Mouse (Mus musculus) kidney, adult 2 months (tissue): Measurements from ENCODE around the gene Olfr622. TPM values are rescaled to one million over a fixed set of nuclear protein-coding genes. Genes with fewer than 3 reads are reported as not detected.

Source experiments
- DNase-seq: peaks from one replicate; pipeline ENCODE4 v3.0.0; 2021
- H3K27ac ChIP-seq: fragments of 200-500 bp; 2 replicates; pipeline ENCODE4 v1.5.1; 2012; ENCODE audit warnings: low read depth, low read length, control low read depth, inconsistent platforms; ENCODE audit not compliant: insufficient read depth
- H3K27me3 ChIP-seq: fragments of 200-500 bp; replicated peaks from 2 replicates; pipeline ENCODE4 v1.6.1; 2012; ENCODE audit warnings: mild to moderate bottlenecking, moderate library complexity, low read length, inconsistent platforms; ENCODE audit not compliant: control insufficient read depth, insufficient read depth
- H3K36me3 ChIP-seq: fragments of 200-500 bp; 2 replicates; pipeline ENCODE4 v1.6.1; 2012; ENCODE audit warnings: mild to moderate bottlenecking, moderate library complexity, low read length, inconsistent platforms; ENCODE audit not compliant: control insufficient read depth, insufficient read depth
- H3K4me1 ChIP-seq: fragments of 200-500 bp; 2 replicates; pipeline ENCODE4 v1.6.1; 2011; ENCODE audit warnings: low read length; ENCODE audit not compliant: control insufficient read depth, insufficient read depth
- H3K4me3 ChIP-seq: fragments of 200-500 bp; 2 replicates; pipeline ENCODE4 v1.5.1; 2011; ENCODE audit warnings: mild to moderate bottlenecking, low read depth, low read length, control low read depth; ENCODE audit not compliant: insufficient read depth
- CTCF ChIP-seq: fragments of 200-500 bp; conservative IDR thresholded peaks from 2 replicates; pipeline ENCODE4 v1.5.1; 2011; ENCODE audit warnings: low read depth, mild to moderate bottlenecking, control low read depth, low read length, moderate library complexity, mixed read lengths; ENCODE audit not compliant: insufficient read depth, insufficient read length
- POLR2A ChIP-seq: fragments of 200-500 bp; IDR thresholded peaks from one replicate; pipeline ENCODE4 v1.6.1; 2011; ENCODE audit warnings: low read depth, low read length, control low read depth
- WGBS: fragments of 180-500 bp; shearing (Covaris S2); methylation state at CpG from one replicate; pipeline ENCODE4 v1.1.7; 2018; 5-methylcytosine and 5-hydroxymethylcytosine counted together
- polyA plus RNA-seq: library from polyadenylated mRNA; depleted of rRNA; stranded (reverse); fragments of >200 nt; gene quantifications from 2 replicates; pipeline ENCODE4 v1.2.3, GENCODE M21; 2012; rRNA removed

Olfr622 gene
- polyA plus RNA-seq, 1 experiment = not detected

DNA sequence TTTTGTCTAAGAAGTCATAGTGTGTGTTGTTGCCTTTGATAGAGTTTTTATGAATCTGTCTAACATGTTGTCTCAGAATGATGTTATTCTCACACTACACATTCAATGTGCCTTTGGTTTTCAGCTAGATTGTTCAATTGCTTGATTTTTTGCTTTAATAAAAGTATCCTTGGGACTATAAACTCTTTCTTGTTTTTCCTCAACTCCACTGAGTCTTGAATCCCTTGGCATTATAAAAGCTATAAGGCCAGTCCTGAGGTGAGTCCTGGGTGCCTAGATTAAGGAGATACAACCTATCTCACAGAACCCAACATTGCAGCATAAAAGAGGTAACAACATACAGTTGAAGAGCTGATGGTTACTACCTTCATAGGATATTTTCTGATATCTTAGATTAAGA lies 42.2 kb downstream of the Olfr622 start, which contains the start of gene Olfr619:
Olfr619 (plus strand) TSS at position 301 of the 400 bp plus-strand sequence.
- no peaks in the 10 kb centered on the region for H3K4me1 ChIP-seq
- H3K27ac ChIP-seq = no peak within 1 kb of the TSS
- no peak within 1 kb of the TSS for H3K4me3 ChIP-seq
- no peaks in the 10 kb centered on the region for H3K36me3 ChIP-seq
- no peaks in the 10 kb centered on the region for H3K27me3 ChIP-seq
- TF ChIP-seq POLR2A (no peak), CTCF (no peak)
- no peak for DNase-seq

DNA sequence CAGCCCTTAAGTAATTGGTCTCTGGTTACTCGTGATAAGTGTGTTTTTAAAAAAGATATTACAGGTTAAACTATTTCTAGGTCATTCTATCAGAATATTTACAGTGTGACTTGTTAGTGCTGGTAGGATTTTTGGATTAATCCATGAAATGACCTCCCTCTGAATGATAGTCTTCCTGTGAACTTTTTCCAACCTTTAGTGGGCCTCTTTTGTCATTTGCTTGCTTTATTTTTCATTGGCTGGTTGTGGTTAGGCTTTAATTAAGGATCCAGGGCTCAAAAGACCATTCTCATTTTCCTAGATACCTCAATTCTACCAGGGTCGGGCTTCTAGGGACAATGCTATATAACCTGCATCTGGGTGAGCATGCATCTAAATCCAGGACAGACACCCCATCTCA lies 52.7 kb downstream of the Olfr622 start, which contains the start of gene Olfr618:
Olfr618 (plus strand) TSS at position 301 of the 400 bp plus-strand sequence.
- no peak within 1 kb of the TSS for H3K27ac ChIP-seq
- WGBS = 44% methylated on average over 2 of the region's 2 CpGs
- no peaks in the 10 kb centered on the region for H3K4me1 ChIP-seq
- H3K36me3 ChIP-seq = no peaks in the 10 kb centered on the region
- H3K27me3 ChIP-seq = no peaks in the 10 kb centered on the region
- TF ChIP-seq CTCF (no peak), POLR2A (no peak)
- DNase-seq = no peak
- no peak within 1 kb of the TSS for H3K4me3 ChIP-seq

Other genes with a start within 250 kb of the Olfr622 start
- not detected in 2 replicates for gene Usp17lc, start 227.6 kb downstream of the Olfr622 start, polyA plus RNA-seq
- not detected in 2 replicates for gene Olfr605, start 197.3 kb downstream of the Olfr622 start, polyA plus RNA-seq
- not detected in 2 replicates for gene Olfr606, start 193.7 kb downstream of the Olfr622 start, polyA plus RNA-seq
- not detected in 2 replicates for gene Olfr607, start 178.6 kb downstream of the Olfr622 start, polyA plus RNA-seq
- not detected in 2 replicates for gene Olfr608, start 172.8 kb downstream of the Olfr622 start, polyA plus RNA-seq
- not detected in 2 replicates for gene Olfr609, start 144.6 kb downstream of the Olfr622 start, polyA plus RNA-seq
- gene Olfr610, start 130.6 kb downstream of the Olfr622 start, polyA plus RNA-seq = not detected in 2 replicates
- gene Olfr611, start 121.9 kb downstream of the Olfr622 start, polyA plus RNA-seq = not detected in 2 replicates
- not detected in 2 replicates for gene Olfr612, start 100.0 kb downstream of the Olfr622 start, polyA plus RNA-seq
- not detected in 2 replicates for gene Olfr613, start 94.6 kb downstream of the Olfr622 start, polyA plus RNA-seq
- not detected in 2 replicates for gene Olfr615, start 86.6 kb downstream of the Olfr622 start, polyA plus RNA-seq
- not detected in 2 replicates for gene Olfr616, start 73.6 kb downstream of the Olfr622 start, polyA plus RNA-seq
- not detected in 2 replicates for gene Olfr617, start 69.6 kb downstream of the Olfr622 start, polyA plus RNA-seq
- gene Olfr618, start 52.6 kb downstream of the Olfr622 start, polyA plus RNA-seq = not detected in 2 replicates
- gene Olfr619, start 42.1 kb downstream of the Olfr622 start, polyA plus RNA-seq = not detected in 2 replicates
- not detected in 2 replicates for gene Olfr620, start 30.2 kb downstream of the Olfr622 start, polyA plus RNA-seq
- gene Olfr623, start 21.0 kb upstream of the Olfr622 start, polyA plus RNA-seq = not detected in 2 replicates
- gene Olfr624, start 28.5 kb upstream of the Olfr622 start, polyA plus RNA-seq = not detected in 2 replicates
- gene Olfr625-ps1, start 40.0 kb upstream of the Olfr622 start, polyA plus RNA-seq = not detected in 2 replicates
- not detected in 2 replicates for gene Olfr243, start 72.0 kb upstream of the Olfr622 start, polyA plus RNA-seq
- gene Olfr628, start 87.7 kb upstream of the Olfr622 start, polyA plus RNA-seq = not detected in 2 replicates
- not detected in 2 replicates for gene Olfr629, start 102.2 kb upstream of the Olfr622 start, polyA plus RNA-seq
- gene Olfr630, start 114.6 kb upstream of the Olfr622 start, polyA plus RNA-seq = not detected in 2 replicates
- not detected in 2 replicates for gene Olfr69, start 128.9 kb upstream of the Olfr622 start, polyA plus RNA-seq
- gene Olfr68, start 137.0 kb upstream of the Olfr622 start, polyA plus RNA-seq = not detected in 2 replicates
- gene Olfr67, start 149.1 kb upstream of the Olfr622 start, polyA plus RNA-seq = not detected in 2 replicates
- gene Hbb-bt, start 171.3 kb upstream of the Olfr622 start, polyA plus RNA-seq = 323 and 441 TPM in 2 replicates
- gene Hbb-bs, start 185.4 kb upstream of the Olfr622 start, polyA plus RNA-seq = 3,704 and 5,002 TPM in 2 replicates
- not detected in 2 replicates for gene Hbb-bh2, start 197.8 kb upstream of the Olfr622 start, polyA plus RNA-seq
- gene Hbb-bh1, start 200.5 kb upstream of the Olfr622 start, polyA plus RNA-seq = not detected in 2 replicates
- gene Hbb-y, start 210.5 kb upstream of the Olfr622 start, polyA plus RNA-seq = not detected in 2 replicates
- gene Olfr66, start 243.6 kb upstream of the Olfr622 start, polyA plus RNA-seq = not detected in 2 replicates